Mouse (Mus musculus): ENCODE measurements around the gene Psmd13. TPM values are rescaled to one million over a fixed set of nuclear protein-coding genes. Genes with fewer than 3 reads are reported as not detected.

Gene Psmd13
- total RNA-seq (2023) = 10 to 100 TPM; 93.4 to 95.3 TPM

GRCm38 (mm10) chr7:140881696-140882468 is at the start of gene Psmd13, which contains the start of gene Sirt3:
Gene Psmd13, plus strand, starts transcription at chr7:140881968.
Gene Sirt3, minus strand, starts transcription at chr7:140882309.

DNA sequence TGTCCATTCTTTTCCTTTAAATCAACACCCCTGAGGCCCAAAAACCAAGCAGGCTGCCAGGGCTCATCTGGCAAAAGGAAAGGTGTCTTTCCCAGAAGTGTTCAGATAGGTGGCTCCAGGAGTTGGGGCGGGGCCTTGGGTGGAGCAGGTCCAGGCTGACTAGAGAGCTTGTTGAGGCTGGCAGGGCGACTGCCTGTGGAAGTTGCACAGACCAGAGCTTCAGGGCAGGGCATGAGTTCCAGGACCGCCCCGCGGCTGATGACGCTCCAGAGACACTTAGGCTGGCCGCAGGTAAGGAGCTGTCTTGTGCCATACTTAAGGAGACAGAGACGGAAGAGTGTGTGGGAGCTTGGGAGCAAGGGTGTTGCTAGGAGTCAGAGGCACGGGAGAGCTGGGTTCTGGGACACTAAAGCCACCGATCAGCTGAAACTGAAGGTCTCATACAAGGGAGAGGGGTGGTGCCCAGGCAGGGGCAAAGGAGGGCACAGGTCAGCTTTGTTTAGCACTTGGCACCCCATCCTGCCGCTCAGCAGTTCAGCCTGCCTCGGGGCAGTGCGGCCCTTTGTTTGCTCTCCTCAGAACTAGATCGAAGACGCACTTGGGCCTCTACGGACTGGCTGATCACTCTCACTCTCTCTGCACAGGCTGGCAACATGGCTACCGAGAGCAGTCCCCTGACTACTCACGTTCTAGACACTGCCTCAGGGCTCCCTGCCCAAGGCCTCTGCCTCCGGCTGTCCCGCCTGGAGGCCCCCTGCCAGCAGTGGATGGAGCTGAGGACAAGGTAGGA is 46.6 kb upstream of the Psmd13 start, which contains the start of gene Urah:
Gene Urah, plus strand, starts transcription at position 51 of the 790 bp plus-strand sequence.

GRCm38 (mm10) chr7:140844905-140845665 is 36.7 kb upstream of the Psmd13 start, which contains the start of gene Scgb1c1:
Gene Scgb1c1, plus strand, starts transcription at chr7:140845547.

DNA sequence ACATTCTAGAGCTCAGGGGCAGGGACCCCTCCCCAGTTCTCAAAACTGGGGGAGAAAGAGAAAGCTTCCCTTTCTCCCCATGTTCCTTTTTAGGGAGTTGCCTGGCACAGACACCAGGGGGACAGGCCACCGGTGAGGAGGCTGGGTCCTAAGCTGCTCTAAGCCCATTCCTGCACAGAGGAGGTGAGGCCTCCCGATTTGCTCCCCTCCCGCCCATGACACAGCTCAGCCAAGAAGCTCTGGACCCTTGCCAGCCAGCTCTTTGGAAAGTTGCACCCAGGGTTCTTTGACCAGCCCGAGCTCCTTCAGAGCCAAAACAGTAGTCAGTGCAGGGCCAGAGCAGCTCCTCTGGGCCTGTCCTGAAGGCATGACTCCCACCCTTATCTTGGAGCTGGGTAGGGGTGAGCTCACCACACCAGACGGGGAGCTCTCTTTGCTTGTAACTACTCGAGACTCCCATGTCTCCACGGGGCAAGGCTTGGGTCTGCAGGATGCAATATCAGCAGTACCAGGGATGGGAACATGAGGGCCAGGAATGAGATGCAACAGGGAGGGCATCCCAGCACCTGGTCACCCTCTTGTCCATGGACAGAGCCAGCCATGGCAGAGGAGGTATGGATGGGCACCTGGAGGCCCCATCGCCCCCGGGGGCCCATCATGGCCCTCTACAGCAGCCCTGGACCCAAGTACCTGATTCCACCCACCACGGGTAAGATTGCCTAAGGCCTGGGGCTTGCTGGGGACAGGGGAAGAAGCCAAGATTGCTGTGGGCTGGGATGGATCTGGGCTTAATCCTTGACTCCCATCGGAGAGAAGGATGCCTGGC is 33.8 kb upstream of the Psmd13 start, which contains the start of gene Odf3:
Gene Odf3, plus strand, starts transcription at position 51 of the 826 bp plus-strand sequence.

GRCm38 (mm10) chr7:140855860-140856784 is 25.6 kb upstream of the Psmd13 start, which contains the start of gene Gm45785:
Gene Gm45785, minus strand, starts transcription at chr7:140856331.

DNA sequence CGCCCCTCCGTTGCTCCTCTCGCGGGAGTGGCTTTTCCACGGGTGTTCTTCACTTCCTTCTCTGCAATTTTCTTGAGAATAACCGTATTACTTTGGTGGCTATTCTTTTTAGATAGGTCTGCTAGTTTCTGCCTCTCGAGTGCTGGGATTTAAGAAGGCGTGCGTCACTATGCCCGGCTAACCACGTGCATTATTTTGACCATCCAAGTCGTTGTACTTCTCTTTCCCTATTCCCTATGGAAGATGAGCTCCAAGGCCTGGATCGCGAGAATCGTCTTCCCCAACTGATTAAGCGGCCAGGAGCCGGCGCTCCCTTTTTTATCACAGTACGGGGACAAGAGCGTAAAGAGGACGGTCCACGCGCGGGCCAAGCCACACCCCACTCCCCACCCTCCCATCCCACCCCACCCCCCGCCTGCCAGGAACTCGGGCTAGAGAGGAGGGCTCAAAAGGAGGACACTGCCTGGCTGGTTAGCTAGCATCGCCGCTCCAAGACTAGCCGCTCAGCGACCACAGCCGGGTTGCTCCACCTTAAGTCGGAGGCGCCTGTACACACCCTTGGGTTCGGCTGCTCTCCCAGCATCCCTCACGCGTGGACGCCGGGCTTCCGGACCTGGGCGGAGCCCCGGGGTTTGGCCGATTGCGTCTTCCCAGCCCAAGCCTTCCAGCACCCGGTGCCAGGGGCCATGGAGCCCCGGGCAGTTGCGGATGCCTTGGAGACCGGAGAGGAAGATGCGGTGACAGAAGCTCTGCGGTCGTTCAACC is 24.8 kb upstream of the Psmd13 start, which contains the start of gene Ric8a:
Gene Ric8a, plus strand, starts transcription at position 173 of the 765 bp plus-strand sequence.

GRCm38 (mm10) chr7:140857550-140858505 is 23.9 kb upstream of the Psmd13 start, which contains the start of gene Bet1l:
Gene Bet1l, minus strand, starts transcription at chr7:140857577.

GRCm38 (mm10) chr7:140900220-140900619 is 18.5 kb downstream of the Psmd13 start, which contains the start of gene Cox8b:
Gene Cox8b, minus strand, starts transcription at chr7:140900446.

DNA sequence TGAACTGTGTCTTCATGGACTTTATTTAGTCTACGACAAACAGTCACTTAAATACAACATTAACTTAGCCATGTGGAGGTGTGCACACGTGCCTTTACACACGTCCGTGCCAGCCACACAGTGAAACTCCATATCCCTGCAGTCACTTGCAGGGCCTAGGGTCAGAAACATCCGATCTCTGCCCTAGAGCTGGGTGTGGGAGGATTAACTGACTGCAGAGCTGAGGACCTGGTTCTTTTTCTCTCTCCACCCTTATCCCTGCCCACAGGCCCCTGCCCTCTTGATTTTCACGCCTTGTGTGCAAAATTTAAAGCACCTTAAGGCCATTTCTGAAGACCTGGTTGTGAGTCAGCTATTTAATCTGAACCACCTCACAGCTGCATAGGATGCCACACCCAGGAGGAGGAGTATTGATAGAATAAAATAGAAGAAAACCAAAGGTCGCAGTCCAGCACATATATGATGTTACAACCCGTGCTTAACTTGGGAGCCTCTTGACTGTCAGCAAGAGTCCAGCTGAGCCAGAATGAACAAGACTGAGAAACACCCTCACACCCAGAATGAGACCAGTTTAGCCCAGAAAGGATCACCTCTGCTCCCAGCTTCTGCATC is 38.8 kb downstream of the Psmd13 start, which contains the start of gene Nlrp6:
Gene Nlrp6, plus strand, starts transcription at position 485 of the 612 bp plus-strand sequence.

GRCm38 (mm10) chr7:140941222-140942051 is 59.7 kb downstream of the Psmd13 start, which contains the start of gene Pgghg:
Gene Pgghg, plus strand, starts transcription at chr7:140941391.

Other genes with a start within 250 kb of the Psmd13 start
- not detected for gene Olfr53, start 235.5 kb upstream of the Psmd13 start, total RNA-seq (2023)
- under 1 TPM in 1 of 2 experiments, not detected in 1; 0.02 TPM for gene Olfr539, start 222.0 kb upstream of the Psmd13 start, total RNA-seq (2023)
- under 1 TPM in 1 of 2 experiments, not detected in 1; 0.04 TPM for gene Olfr45, start 200.0 kb upstream of the Psmd13 start, total RNA-seq (2023)
- not detected for gene Olfr541, start 184.7 kb upstream of the Psmd13 start, total RNA-seq (2023)
- not detected for gene Cyp2e1, start 118.2 kb upstream of the Psmd13 start, total RNA-seq (2023)
- not detected for gene Syce1, start 94.1 kb upstream of the Psmd13 start, total RNA-seq (2023)
- not detected for gene Zfp941, start 59.8 kb upstream of the Psmd13 start, total RNA-seq (2023)
- not detected for gene Urah, start 47.0 kb upstream of the Psmd13 start, total RNA-seq (2023)
- gene Scgb1c1, start 36.4 kb upstream of the Psmd13 start, total RNA-seq (2023) = not detected
- not detected for gene Odf3, start 34.2 kb upstream of the Psmd13 start, total RNA-seq (2023)
- not detected for gene Gm45785, start 25.6 kb upstream of the Psmd13 start, total RNA-seq (2023)
- 100 to 1,000 TPM in 1 of 2 experiments, 10 to 100 TPM in 1; 87.9 to 102 TPM for gene Ric8a, start 25.0 kb upstream of the Psmd13 start, total RNA-seq (2023)
- 10 to 100 TPM; 22.0 to 22.9 TPM for gene Bet1l, start 24.4 kb upstream of the Psmd13 start, total RNA-seq (2023)
- 10 to 100 TPM; 12.0 to 13.0 TPM for gene Sirt3, start 341 bp downstream of the Psmd13 start, total RNA-seq (2023)
- gene Cox8b, start 18.5 kb downstream of the Psmd13 start, total RNA-seq (2023) = not detected
- gene Nlrp6, start 38.9 kb downstream of the Psmd13 start, total RNA-seq (2023) = not detected
- gene Pgghg, start 59.4 kb downstream of the Psmd13 start, total RNA-seq (2023) = 10 to 100 TPM; 28.1 to 34.5 TPM
- gene Ifitm5, start 68.3 kb downstream of the Psmd13 start, total RNA-seq (2023) = 1 to 10 TPM; 1.3 to 2.7 TPM
- not detected for gene Gm45717, start 74.0 kb downstream of the Psmd13 start, total RNA-seq (2023)
- gene Ifitm2, start 74.0 kb downstream of the Psmd13 start, total RNA-seq (2023) = 100 to 1,000 TPM; 421 to 568 TPM
- gene Ifitm1, start 85.3 kb downstream of the Psmd13 start, total RNA-seq (2023) = 100 to 1,000 TPM; 245 to 419 TPM
- gene Ifitm3, start 128.8 kb downstream of the Psmd13 start, total RNA-seq (2023) = 100 to 1,000 TPM; 508 to 583 TPM
- 1,000 to 10,000 TPM in 1 of 2 experiments, 100 to 1,000 TPM in 1; 867 to 1,003 TPM for gene Ifitm6, start 136.0 kb downstream of the Psmd13 start, total RNA-seq (2023)
- gene Gm17387, start 147.2 kb downstream of the Psmd13 start, total RNA-seq (2023) = not detected
- gene B4galnt4, start 179.1 kb downstream of the Psmd13 start, total RNA-seq (2023) = 1 to 10 TPM in 1 of 2 experiments, under 1 TPM in 1; 0.73 to 1.3 TPM
- gene Pkp3, start 196.2 kb downstream of the Psmd13 start, total RNA-seq (2023) = 1 to 10 TPM; 3.7 to 4.0 TPM
- 1 to 10 TPM; 5.3 to 6.2 TPM for gene Sigirr, start 218.6 kb downstream of the Psmd13 start, total RNA-seq (2023)
- not detected for gene Ano9, start 235.8 kb downstream of the Psmd13 start, total RNA-seq (2023)
- gene Ptdss2, start 240.4 kb downstream of the Psmd13 start, total RNA-seq (2023) = 10 to 100 TPM; 20.7 to 23.3 TPM

Data from neutrophil, adult 83 days (primary cell).